Mouse (Mus musculus): Measurements from ENCODE around the gene Cbx4. TPM values are rescaled to one million over a fixed set of nuclear protein-coding genes. Genes with fewer than 3 reads are reported as not detected.

Cbx4 gene
- polyA plus RNA-seq, 1 experiment, result 12.1 TPM

DNA sequence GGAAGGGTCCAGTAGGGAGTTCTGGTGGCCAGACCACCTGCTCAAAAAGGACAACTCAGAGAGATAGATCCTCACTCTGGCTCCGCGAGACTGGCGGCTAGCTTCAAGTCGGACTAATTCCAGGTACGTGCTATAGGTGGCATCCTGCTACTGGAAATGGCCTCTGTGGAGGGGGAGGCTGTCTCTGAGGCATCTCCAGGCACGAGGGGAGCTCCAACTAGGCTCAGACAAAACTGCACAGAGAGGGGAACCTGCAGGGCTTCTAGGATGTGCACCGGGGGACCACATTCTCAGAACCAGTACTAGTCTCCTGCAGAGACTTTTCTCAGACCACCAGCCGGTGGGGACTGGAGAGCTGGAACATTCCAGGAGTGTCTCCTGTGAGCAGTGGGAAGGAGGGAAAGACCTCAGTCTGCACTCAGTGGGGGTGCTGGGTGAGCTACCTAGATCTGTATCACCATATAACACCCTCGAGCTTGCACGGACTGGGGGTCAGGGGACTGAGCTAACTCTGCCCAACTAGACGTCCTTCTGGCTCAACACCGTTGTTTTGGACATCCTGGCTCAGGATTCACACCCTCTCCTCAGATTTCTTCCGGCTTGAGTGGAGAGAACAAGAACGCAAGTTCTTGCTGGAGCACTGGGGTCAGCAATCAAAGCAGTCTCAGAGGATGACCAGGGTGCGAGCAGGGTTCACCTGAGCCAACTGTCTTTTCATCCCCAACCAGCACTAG, 33.9 kb downstream of the Cbx4 start:
- Histone ChIP-seq H3K4me3 (ENCODE audit: insufficient read depth, poor library complexity, severe bottlenecking) (no peak overlapping the region), H3ac (ENCODE audit: control insufficient read depth, insufficient read length, low read depth) (no peak overlapping the region), H3K79me3 (ENCODE audit: low read depth) (no peaks in the 10 kb centered on the region), H3K79me2 (ENCODE audit: control insufficient read depth, insufficient read depth) (no peaks in the 10 kb centered on the region), H3K36me3 (ENCODE audit: control insufficient read depth, insufficient read depth) (no peaks in the 10 kb centered on the region), H3K27me3 (ENCODE audit: control insufficient read depth, insufficient read depth, insufficient read length) (peaks cover 32% of the 10 kb centered on the region)
- TF ChIP-seq CTCF (IDR thresholded peaks at IDR 0.05; ENCODE audit: control insufficient read depth, insufficient read depth, insufficient read length) (peak; percentile 26), CEBPB (IDR thresholded peaks at IDR 0.05; ENCODE audit: low read depth) (no peak)

DNA sequence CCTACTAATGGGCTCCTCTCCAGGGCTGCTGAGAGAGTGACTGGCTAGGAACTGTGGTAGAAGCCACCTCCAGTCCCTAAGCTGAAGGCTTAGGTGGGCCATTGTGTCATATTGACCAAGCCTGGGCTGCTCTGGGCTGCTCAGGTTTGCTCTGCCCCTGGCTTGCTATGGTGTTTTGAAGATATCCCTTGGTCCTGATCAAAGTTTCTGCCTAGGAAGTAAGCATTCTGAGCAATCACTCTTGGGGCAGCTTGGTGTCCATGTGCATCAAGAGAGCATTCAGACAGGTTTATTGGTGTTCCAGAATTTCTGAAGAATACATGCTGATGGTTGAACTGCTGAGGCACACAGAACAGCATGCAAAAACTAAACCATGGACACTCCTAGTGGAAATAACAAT, 34.6 kb downstream of the Cbx4 start:
- no peak overlapping the region for H3K4me3 ChIP-seq (ENCODE audit: insufficient read depth, poor library complexity, severe bottlenecking)
- TF ChIP-seq MYOG (IDR thresholded peaks at IDR 0.05; ENCODE audit: control insufficient read depth, extremely low read depth, insufficient read length) (no peak), MYOD1 (IDR thresholded peaks at IDR 0.05; ENCODE audit: control insufficient read depth, insufficient read length, low read depth) (no peak), USF1 (IDR thresholded peaks at IDR 0.05; ENCODE audit: low read depth) (no peak), CTCF (IDR thresholded peaks at IDR 0.05; ENCODE audit: control insufficient read depth, insufficient read depth, insufficient read length) (no peak), FOSL1 (IDR thresholded peaks at IDR 0.05; ENCODE audit: insufficient read depth, low read length, poor library complexity, severe bottlenecking) (no peak), CEBPB (IDR thresholded peaks at IDR 0.05; ENCODE audit: low read depth) (no peak), MAX (IDR thresholded peaks at IDR 0.05) (no peak)
- no peaks in the 10 kb centered on the region for H3K36me3 ChIP-seq (ENCODE audit: control insufficient read depth, insufficient read depth)
- peaks cover 38% of the 10 kb centered on the region for H3K27me3 ChIP-seq (ENCODE audit: control insufficient read depth, insufficient read depth, insufficient read length)
- no peaks in the 10 kb centered on the region for H3K79me3 ChIP-seq (ENCODE audit: low read depth)
- no peaks in the 10 kb centered on the region for H3K79me2 ChIP-seq (ENCODE audit: control insufficient read depth, insufficient read depth)
- no peak overlapping the region for H3ac ChIP-seq (ENCODE audit: control insufficient read depth, insufficient read length, low read depth)

GRCm38 (mm10) chr11:119050361-119050760, 35.7 kb downstream of the Cbx4 start:
- Histone ChIP-seq H3K4me3 (ENCODE audit: insufficient read depth, poor library complexity, severe bottlenecking) (no peak overlapping the region), H3K79me3 (ENCODE audit: low read depth) (no peaks in the 10 kb centered on the region), H3ac (ENCODE audit: control insufficient read depth, insufficient read length, low read depth) (no peak overlapping the region), H3K36me3 (ENCODE audit: control insufficient read depth, insufficient read depth) (no peaks in the 10 kb centered on the region), H3K79me2 (ENCODE audit: control insufficient read depth, insufficient read depth) (no peaks in the 10 kb centered on the region), H3K27me3 (ENCODE audit: control insufficient read depth, insufficient read depth, insufficient read length) (peaks cover 40% of the 10 kb centered on the region)
- TF ChIP-seq USF1 (IDR thresholded peaks at IDR 0.05; ENCODE audit: low read depth), result no peak
- no peak for TF ChIP-seq FOSL1 (IDR thresholded peaks at IDR 0.05; ENCODE audit: insufficient read depth, low read length, poor library complexity, severe bottlenecking)
- TF ChIP-seq MYOD1 (IDR thresholded peaks at IDR 0.05; ENCODE audit: control insufficient read depth, insufficient read length, low read depth), result no peak
- no peak for TF ChIP-seq CEBPB (IDR thresholded peaks at IDR 0.05; ENCODE audit: low read depth)
- no peak for TF ChIP-seq CTCF (IDR thresholded peaks at IDR 0.05; ENCODE audit: control insufficient read depth, insufficient read depth, insufficient read length)
- TF ChIP-seq MYOG (IDR thresholded peaks at IDR 0.05; ENCODE audit: control insufficient read depth, extremely low read depth, insufficient read length), result no peak
- no peak for TF ChIP-seq MAX (IDR thresholded peaks at IDR 0.05)

- no peak for TF ChIP-seq CTCF (IDR thresholded peaks at IDR 0.05; ENCODE audit: control insufficient read depth, insufficient read depth, insufficient read length)
- TF ChIP-seq MAX (IDR thresholded peaks at IDR 0.05), result no peak
- TF ChIP-seq USF1 (IDR thresholded peaks at IDR 0.05; ENCODE audit: low read depth), result no peak
- no peak for TF ChIP-seq CEBPB (IDR thresholded peaks at IDR 0.05; ENCODE audit: low read depth)
- TF ChIP-seq FOSL1 (IDR thresholded peaks at IDR 0.05; ENCODE audit: insufficient read depth, low read length, poor library complexity, severe bottlenecking), result no peak
- TF ChIP-seq MYOG (IDR thresholded peaks at IDR 0.05; ENCODE audit: control insufficient read depth, extremely low read depth, insufficient read length), result no peak
- no peak for TF ChIP-seq MYOD1 (IDR thresholded peaks at IDR 0.05; ENCODE audit: control insufficient read depth, insufficient read length, low read depth)
- Histone ChIP-seq H3K27me3 (ENCODE audit: control insufficient read depth, insufficient read depth, insufficient read length) (peaks cover 53% of the 10 kb centered on the region), H3K79me2 (ENCODE audit: control insufficient read depth, insufficient read depth) (no peaks in the 10 kb centered on the region), H3ac (ENCODE audit: control insufficient read depth, insufficient read length, low read depth) (no peak overlapping the region), H3K79me3 (ENCODE audit: low read depth) (no peaks in the 10 kb centered on the region), H3K4me3 (ENCODE audit: insufficient read depth, poor library complexity, severe bottlenecking) (no peak overlapping the region), H3K36me3 (ENCODE audit: control insufficient read depth, insufficient read depth) (no peaks in the 10 kb centered on the region)
Observed at GRCm38 (mm10) chr11:119048133-119048510, 37.9 kb downstream of the Cbx4 start.

DNA sequence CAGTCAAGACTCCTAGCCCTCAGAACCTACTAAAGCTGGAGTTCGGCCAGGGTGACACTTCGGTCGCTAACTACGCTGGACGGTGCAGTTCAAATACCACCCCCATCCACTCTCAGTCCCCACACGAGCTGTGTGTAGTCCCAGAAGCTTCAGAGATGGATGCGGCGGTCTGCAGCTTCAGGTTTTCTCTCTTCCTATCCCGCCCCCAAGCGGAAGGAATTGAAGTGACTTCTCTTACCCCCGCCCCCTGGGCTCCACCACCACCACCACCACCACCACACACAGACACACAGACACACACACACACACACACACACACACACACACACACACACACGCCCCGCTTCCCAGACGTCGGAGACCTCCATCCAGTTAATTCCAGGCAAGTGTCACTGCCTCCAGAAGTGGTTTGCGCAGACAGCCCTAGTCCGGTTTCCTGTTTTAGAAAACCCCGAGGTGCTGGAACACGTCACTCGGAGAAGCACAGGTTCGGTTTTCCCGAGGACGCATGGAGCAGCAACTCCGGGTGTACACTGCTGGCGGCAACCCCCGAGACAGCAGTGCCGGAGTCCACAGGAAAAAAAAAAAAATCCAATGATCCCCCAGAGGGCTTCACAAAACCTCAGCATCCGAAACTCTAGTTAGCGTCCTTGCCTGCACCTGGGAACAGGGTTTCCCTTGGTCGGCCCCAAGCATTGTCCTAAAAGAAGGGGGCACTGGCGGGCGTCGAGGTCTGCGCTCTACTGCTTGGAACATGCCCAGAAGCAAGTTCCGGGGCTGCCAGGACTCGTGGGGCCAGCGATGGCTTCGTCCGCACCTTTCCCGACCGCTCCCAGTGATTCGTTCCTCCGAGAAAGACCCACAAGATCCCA, 38.5 kb downstream of the Cbx4 start:
- peaks cover 55% of the 10 kb centered on the region for H3K27me3 ChIP-seq (ENCODE audit: control insufficient read depth, insufficient read depth, insufficient read length)
- no peak overlapping the region for H3K4me3 ChIP-seq (ENCODE audit: insufficient read depth, poor library complexity, severe bottlenecking)
- H3K36me3 ChIP-seq (ENCODE audit: control insufficient read depth, insufficient read depth), result no peaks in the 10 kb centered on the region
- no peaks in the 10 kb centered on the region for H3K79me3 ChIP-seq (ENCODE audit: low read depth)
- no peaks in the 10 kb centered on the region for H3K79me2 ChIP-seq (ENCODE audit: control insufficient read depth, insufficient read depth)
- TF ChIP-seq FOSL1 (IDR thresholded peaks at IDR 0.05; ENCODE audit: insufficient read depth, low read length, poor library complexity, severe bottlenecking) (no peak), CEBPB (IDR thresholded peaks at IDR 0.05; ENCODE audit: low read depth) (no peak), MYOG (IDR thresholded peaks at IDR 0.05; ENCODE audit: control insufficient read depth, extremely low read depth, insufficient read length) (no peak), MAX (IDR thresholded peaks at IDR 0.05) (no peak), MYOD1 (IDR thresholded peaks at IDR 0.05; ENCODE audit: control insufficient read depth, insufficient read length, low read depth) (no peak), USF1 (IDR thresholded peaks at IDR 0.05; ENCODE audit: low read depth) (no peak)
- H3ac ChIP-seq (ENCODE audit: control insufficient read depth, insufficient read length, low read depth), result no peak overlapping the region

Data from C2C12 (cell line).